Mouse (Mus musculus) forebrain, embryonic 11.5 days (tissue): Measurements from ENCODE around the gene Adamts20. TPM values are rescaled to one million over a fixed set of nuclear protein-coding genes. Genes with fewer than 3 reads are reported as not detected.

Experiments
- ATAC-seq: fragments of 200-750 bp; cut with Nextera tagmentation; replicated peaks from 2 replicates; pipeline ENCODE4 v1.8.0; 2017; ENCODE audit warnings: moderate TSS enrichment; ENCODE audit not compliant: low FRiP score
- DNase-seq: peaks from one replicate; pipeline ENCODE4 v3.0.0-alpha.2; 2017; ENCODE audit warnings: low spot score
- H3K27ac ChIP-seq: fragments of 300-500 bp; sonication (generic); 2 replicates; pipeline ENCODE4 v1.5.1; 2014; ENCODE audit warnings: low read depth, low read length
- H3K27me3 ChIP-seq: fragments of 300-500 bp; sonication (generic); 2 replicates; pipeline ENCODE4 v1.6.1; 2014; ENCODE audit warnings: mild to moderate bottlenecking, low read length, mixed read lengths; ENCODE audit not compliant: control insufficient read depth, insufficient read depth
- H3K36me3 ChIP-seq: fragments of 300-500 bp; sonication (generic); 2 replicates; pipeline ENCODE4 v1.6.1; 2014; ENCODE audit warnings: mild to moderate bottlenecking, low read length, moderate library complexity, mixed read lengths; ENCODE audit not compliant: control insufficient read depth, insufficient read depth
- H3K4me1 ChIP-seq: fragments of 300-500 bp; sonication (generic); replicated peaks from 2 replicates; pipeline ENCODE4 v1.6.1; 2014; ENCODE audit warnings: low read length, mixed read lengths; ENCODE audit not compliant: control insufficient read depth, insufficient read depth
- H3K4me2 ChIP-seq: fragments of 300-500 bp; sonication (generic); 2 replicates; pipeline ENCODE4 v1.6.1; 2014; ENCODE audit warnings: low read depth, mild to moderate bottlenecking, low read length, moderate library complexity, mixed read lengths; ENCODE audit not compliant: severe bottlenecking
- H3K4me3 ChIP-seq: fragments of 300-500 bp; sonication (generic); 2 replicates; pipeline ENCODE4 v1.5.1; 2014; ENCODE audit warnings: low read depth, low read length
- H3K9ac ChIP-seq: fragments of 300-500 bp; sonication (generic); 2 replicates; pipeline ENCODE4 v1.6.1; 2014; ENCODE audit warnings: low read length
- H3K9me3 ChIP-seq: fragments of 300-500 bp; sonication (generic); 2 replicates; pipeline ENCODE4 v1.6.1; 2016; ENCODE audit warnings: low read length, mixed read lengths; ENCODE audit not compliant: control insufficient read depth
- WGBS: fragments of 180-500 bp; shearing (Covaris S2); extraction: QIAGEN DNeasy Blood & Tissue Kit; methylation state at CpG from one replicate; pipeline ENCODE4 v1.1.7; 2014; 5-methylcytosine and 5-hydroxymethylcytosine counted together
- polyA plus RNA-seq: library from polyadenylated mRNA; unstranded; fragments of >200 nt; fragmentation: Nextera tagmentation; extraction: Ambion mirVana; gene quantifications from 2 replicates; pipeline ENCODE4 v1.2.1, GENCODE M21; 2014

Adamts20 gene
- polyA plus RNA-seq, 1 experiment from 2014 or later: 14.0 TPM

DNA sequence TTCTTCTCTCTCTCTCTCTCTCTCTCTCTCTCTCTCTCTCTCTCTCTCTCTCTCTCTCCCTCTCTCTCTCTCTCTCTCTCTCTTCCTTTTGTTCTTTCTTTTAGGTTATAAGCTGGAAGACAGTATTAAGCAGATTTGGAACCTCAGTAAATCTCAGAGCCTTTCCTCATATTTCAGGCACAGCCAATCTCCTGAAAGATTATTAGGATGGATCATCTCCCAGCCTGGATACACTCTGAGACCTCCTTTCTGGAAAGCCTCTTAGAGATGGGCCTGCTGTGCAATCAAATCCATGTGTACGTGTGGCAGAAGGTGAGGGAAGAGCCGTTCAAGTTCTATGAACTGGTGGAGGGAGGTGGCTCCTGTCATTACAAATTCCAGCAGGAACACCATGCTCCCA, 220.9 kb downstream of the Adamts20 start:
- no peak for ATAC-seq
- Histone ChIP-seq H3K9me3 (no peaks in the 10 kb centered on the region), H3K27me3 (no peaks in the 10 kb centered on the region), H3K27ac (no peak overlapping the region), H3K4me2 (no peak overlapping the region), H3K4me3 (no peak overlapping the region), H3K4me1 (no peaks in the 10 kb centered on the region), H3K9ac (no peak overlapping the region), H3K36me3 (no peaks in the 10 kb centered on the region)
- DNase-seq: no peak
- 69% methylated on average over 2 of the region's 2 CpGs for WGBS

GRCm38 (mm10) chr15:94242133-94242532, 223.1 kb downstream of the Adamts20 start:
- Histone ChIP-seq H3K9ac (no peak overlapping the region), H3K4me3 (no peak overlapping the region), H3K9me3 (no peaks in the 10 kb centered on the region), H3K27me3 (no peaks in the 10 kb centered on the region), H3K27ac (no peak overlapping the region), H3K36me3 (no peaks in the 10 kb centered on the region), H3K4me2 (no peak overlapping the region), H3K4me1 (no peaks in the 10 kb centered on the region)
- 89% methylated on average over 1 of the region's 1 CpGs for WGBS
- DNase-seq (no peak), ATAC-seq (no peak)

DNA sequence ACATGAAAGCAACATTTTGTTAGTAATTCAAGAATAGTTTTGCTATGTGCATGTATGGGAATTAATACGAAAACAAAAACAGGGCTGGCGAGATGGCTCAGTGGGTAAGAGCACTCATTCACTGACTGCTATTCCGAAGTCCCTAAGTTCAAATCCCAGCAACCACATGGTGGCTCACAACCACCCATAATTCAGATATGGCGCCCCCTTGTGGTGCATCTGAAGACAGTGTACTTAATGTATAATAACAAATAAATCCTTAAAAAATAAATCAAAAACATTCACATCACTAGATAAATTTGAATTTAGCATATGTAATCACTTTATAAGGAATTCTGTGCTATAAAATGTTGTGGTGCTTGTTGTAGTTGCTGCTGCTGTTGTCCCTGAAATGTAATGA, 225.6 kb downstream of the Adamts20 start:
- Histone ChIP-seq H3K4me3 (no peak overlapping the region), H3K9ac (no peak overlapping the region), H3K9me3 (no peaks in the 10 kb centered on the region), H3K27ac (no peak overlapping the region), H3K4me1 (no peaks in the 10 kb centered on the region), H3K36me3 (no peaks in the 10 kb centered on the region), H3K4me2 (no peak overlapping the region), H3K27me3 (no peaks in the 10 kb centered on the region)
- WGBS: 83% methylated on average over 4 of the region's 4 CpGs
- ATAC-seq (no peak), DNase-seq (no peak)

GRCm38 (mm10) chr15:94239127-94239526, 226.1 kb downstream of the Adamts20 start:
- DNase-seq (no peak), ATAC-seq (no peak)
- H3K9me3 ChIP-seq: no peaks in the 10 kb centered on the region
- no peaks in the 10 kb centered on the region for H3K36me3 ChIP-seq
- H3K27me3 ChIP-seq: no peaks in the 10 kb centered on the region
- no peak overlapping the region for H3K9ac ChIP-seq
- no peak overlapping the region for H3K27ac ChIP-seq
- H3K4me3 ChIP-seq: no peak overlapping the region
- no peaks in the 10 kb centered on the region for H3K4me1 ChIP-seq
- H3K4me2 ChIP-seq: no peak overlapping the region
- 88% methylated on average over 6 of the region's 6 CpGs for WGBS

DNA sequence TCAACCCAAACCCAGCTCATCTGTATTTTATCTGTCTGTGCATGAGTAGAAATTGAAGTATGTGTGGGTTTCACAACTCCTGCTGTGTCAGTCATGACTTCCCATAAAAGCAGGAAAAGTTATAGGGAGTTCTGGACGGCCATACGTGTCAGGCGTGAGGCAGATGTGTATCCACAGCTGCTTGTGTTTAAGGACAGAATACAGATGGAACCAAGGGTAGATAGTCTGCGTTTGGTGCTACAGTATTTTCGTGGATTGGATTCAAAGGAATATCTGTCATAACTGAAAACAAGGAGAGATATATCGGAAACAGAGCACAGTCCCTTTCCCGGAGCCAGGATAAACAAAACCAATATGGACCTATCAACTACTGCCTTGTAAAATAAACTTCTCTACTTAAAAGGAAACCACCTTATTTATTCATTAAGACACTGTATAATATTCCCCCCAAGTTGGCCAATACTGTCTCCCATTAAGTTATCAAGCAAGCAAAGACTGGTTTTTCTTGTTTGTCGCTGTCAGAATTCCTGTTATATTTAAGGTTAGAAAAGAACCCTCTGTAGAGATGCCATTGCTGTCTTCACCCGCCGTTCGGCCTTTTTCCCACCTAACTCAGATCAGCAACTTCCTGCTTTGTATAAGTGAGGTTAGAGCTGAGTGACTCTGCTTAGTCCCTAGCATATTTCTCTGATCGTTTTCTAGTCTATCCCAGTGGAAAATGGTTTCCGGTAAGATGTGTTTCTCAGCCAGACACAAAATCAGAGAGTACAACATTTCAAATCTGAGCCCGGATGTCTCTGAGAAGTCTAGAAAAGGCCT, 227.0 kb downstream of the Adamts20 start:
- H3K4me2 ChIP-seq: no peak overlapping the region
- WGBS: 90% methylated on average over 14 of the region's 14 CpGs

GRCm38 (mm10) chr15:94236726-94237125, 228.5 kb downstream of the Adamts20 start:
- Histone ChIP-seq H3K4me1 (no peaks in the 10 kb centered on the region), H3K4me3 (no peak overlapping the region), H3K9ac (no peak overlapping the region), H3K9me3 (no peaks in the 10 kb centered on the region), H3K27me3 (no peaks in the 10 kb centered on the region), H3K36me3 (no peaks in the 10 kb centered on the region), H3K4me2 (no peak overlapping the region), H3K27ac (no peak overlapping the region)
- 88% methylated on average over 2 of the region's 2 CpGs for WGBS
- DNase-seq (no peak), ATAC-seq (no peak)

More for the DNA sequence above, 227.0 kb downstream of the Adamts20 start:
- Histone ChIP-seq H3K36me3 (no peaks in the 10 kb centered on the region), H3K27ac (no peak overlapping the region), H3K9me3 (no peaks in the 10 kb centered on the region), H3K9ac (no peak overlapping the region), H3K4me1 (no peaks in the 10 kb centered on the region), H3K27me3 (no peaks in the 10 kb centered on the region), H3K4me3 (no peak overlapping the region)
- ATAC-seq: no peak
- no peak for DNase-seq

- 88% methylated on average over 3 of the region's 3 CpGs for WGBS
- ATAC-seq: no peak
- no peak overlapping the region for H3K27ac ChIP-seq
- H3K9me3 ChIP-seq: no peaks in the 10 kb centered on the region
- no peak overlapping the region for H3K4me3 ChIP-seq
- H3K36me3 ChIP-seq: no peaks in the 10 kb centered on the region
- DNase-seq: no peak
- H3K4me1 ChIP-seq: no peaks in the 10 kb centered on the region
- H3K4me2 ChIP-seq: no peak overlapping the region
- no peak overlapping the region for H3K9ac ChIP-seq
- H3K27me3 ChIP-seq: no peaks in the 10 kb centered on the region
Measured at GRCm38 (mm10) chr15:94236121-94236520, 229.1 kb downstream of the Adamts20 start.

- Histone ChIP-seq H3K9ac (no peak overlapping the region), H3K9me3 (no peaks in the 10 kb centered on the region), H3K4me1 (no peaks in the 10 kb centered on the region), H3K27ac (no peak overlapping the region), H3K27me3 (no peaks in the 10 kb centered on the region), H3K4me2 (no peak overlapping the region), H3K36me3 (no peaks in the 10 kb centered on the region), H3K4me3 (no peak overlapping the region)
- ATAC-seq (no peak), DNase-seq (no peak)
- 98% methylated on average over 2 of the region's 2 CpGs for WGBS
Measured at GRCm38 (mm10) chr15:94235190-94235589, 230.0 kb downstream of the Adamts20 start.

DNA sequence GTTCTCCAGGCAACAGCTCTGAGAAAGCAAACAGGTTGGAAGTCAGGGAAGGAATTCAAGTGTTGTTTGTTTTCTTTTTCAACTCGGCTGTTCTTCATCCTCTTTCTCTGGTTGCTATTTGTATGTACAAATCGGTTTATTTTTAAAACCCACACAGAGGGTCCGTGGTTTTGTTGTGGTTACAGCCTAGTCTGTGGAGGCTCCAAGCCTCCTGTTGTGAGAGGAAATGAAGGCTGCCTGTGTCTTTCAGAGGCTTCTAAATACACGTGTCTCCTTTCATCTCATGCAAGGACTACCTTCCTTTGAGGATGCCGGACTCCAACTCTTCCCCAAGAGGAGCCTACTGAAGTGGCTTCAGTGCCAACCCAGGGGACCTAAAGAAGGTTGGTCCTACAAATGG, 234.0 kb downstream of the Adamts20 start:
- Histone ChIP-seq H3K27me3 (no peaks in the 10 kb centered on the region), H3K4me2 (no peak overlapping the region), H3K4me1 (no peaks in the 10 kb centered on the region), H3K4me3 (no peak overlapping the region), H3K36me3 (no peaks in the 10 kb centered on the region), H3K9ac (no peak overlapping the region), H3K9me3 (no peaks in the 10 kb centered on the region), H3K27ac (no peak overlapping the region)
- no peak for DNase-seq
- 55% methylated on average over 5 of the region's 5 CpGs for WGBS
- no peak for ATAC-seq
